Mouse (Mus musculus) cerebellum, adult 2 months (tissue): Measurements from ENCODE around the gene Grk3.

Experiments
- CTCF ChIP-seq: fragments of 200-500 bp; IDR thresholded peaks from 2 replicates; pipeline ENCODE4 v1.5.1; 2011; ENCODE audit warnings: low read depth, mild to moderate bottlenecking, control low read depth, low read length, moderate library complexity, borderline replicate concordance; ENCODE audit not compliant: insufficient read depth
- POLR2A ChIP-seq: fragments of 200-500 bp; IDR thresholded peaks from 2 replicates; pipeline ENCODE4 v1.6.1; 2011; ENCODE audit warnings: low read length, control low read depth, borderline replicate concordance; ENCODE audit not compliant: insufficient read depth

DNA sequence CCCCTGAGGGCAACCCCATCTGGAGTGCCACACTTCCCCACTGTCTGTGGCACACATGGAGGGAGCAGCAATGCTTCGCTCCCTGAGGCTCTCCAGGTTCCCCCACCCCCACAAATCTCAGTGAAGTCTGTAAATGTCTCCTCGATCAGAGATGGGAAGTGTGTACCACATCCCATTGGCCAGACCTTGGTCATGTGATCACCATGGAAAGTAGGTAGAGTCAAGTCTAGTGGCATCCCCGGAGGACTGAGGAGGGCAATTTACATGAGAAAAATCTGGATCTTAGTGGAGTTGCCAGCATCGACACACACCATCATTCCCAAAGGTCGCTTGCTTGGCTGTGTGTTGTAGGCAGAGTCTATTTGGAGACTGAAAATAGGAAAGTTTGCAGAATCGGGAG is 23.0 kb upstream of the Grk3 start:
- TF ChIP-seq CTCF (no peak), POLR2A (no peak)
